Mouse (Mus musculus) spleen, adult 2 months (tissue): ENCODE data around the gene Afm.

Experiments
- CTCF ChIP-seq: fragments of 200-500 bp; IDR thresholded peaks from 2 replicates; pipeline ENCODE4 v1.5.1; 2011; ENCODE audit warnings: mild to moderate bottlenecking, inconsistent platforms; ENCODE audit not compliant: insufficient read depth, insufficient read length, insufficient replicate concordance; ENCODE audit errors: extremely low read depth
- POLR2A ChIP-seq: fragments of 200-500 bp; IDR thresholded peaks from 2 replicates; pipeline ENCODE4 v1.6.1; 2011; ENCODE audit warnings: low read depth, low read length, inconsistent platforms

DNA sequence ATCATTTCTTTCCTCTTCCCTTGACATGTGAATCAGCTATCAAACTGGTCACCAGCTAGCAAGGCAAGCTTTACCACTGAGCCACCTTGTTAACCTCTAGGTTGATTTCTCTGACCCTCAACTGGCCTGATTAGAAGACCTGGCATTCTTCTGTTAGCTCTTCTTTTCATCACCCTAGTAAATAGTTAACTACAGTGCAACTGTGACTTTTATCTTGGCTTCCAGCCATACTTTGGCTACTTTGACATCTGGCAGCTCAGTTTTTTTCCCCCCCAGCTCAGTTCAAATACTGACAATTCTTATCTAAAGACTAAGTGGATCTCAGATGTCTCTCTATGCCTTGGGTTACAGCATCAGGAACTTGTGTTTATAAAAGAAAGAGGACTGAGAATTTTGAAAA is 49.6 kb downstream of the Afm start:
- TF ChIP-seq CTCF (no peak), POLR2A (no peak)
